Mouse (Mus musculus) heart, postnatal 0 days (tissue): ENCODE data around the gene Gpi1.

Source experiments
- CTCF ChIP-seq: IDR thresholded peaks from 2 replicates; pipeline ENCODE4 v1.5.1; 2016; ENCODE audit warnings: antibody characterized with exemption, control low read depth, low read depth
- EP300 ChIP-seq: IDR thresholded peaks from 2 replicates; pipeline ENCODE4 v1.6.1; 2016; ENCODE audit warnings: antibody characterized with exemption, low read depth

DNA sequence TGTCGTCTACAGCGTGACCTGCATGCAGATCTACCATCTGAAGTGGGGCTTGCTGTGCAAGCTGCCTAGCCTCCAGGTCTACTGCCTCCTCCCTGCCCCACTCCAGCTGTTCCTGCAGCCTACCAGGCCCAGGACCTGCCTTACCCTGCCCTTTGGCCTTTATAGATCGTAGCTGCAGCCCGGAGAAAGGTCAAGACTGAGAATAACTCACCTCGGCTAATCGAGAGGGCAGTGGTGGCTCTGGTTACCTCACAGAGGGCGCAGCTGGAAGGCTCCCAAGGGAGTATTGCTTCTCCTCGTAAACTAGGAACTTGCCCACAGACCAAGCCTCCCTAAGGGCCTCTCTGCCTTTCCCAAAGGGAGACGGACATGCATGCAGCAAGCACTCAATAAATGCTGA is 14.7 kb downstream of the Gpi1 start:
- no peak for TF ChIP-seq CTCF
- no peak for TF ChIP-seq EP300
